Mouse (Mus musculus) liver, embryonic 14.5 days (tissue): ENCODE results near the gene Ap5s1.

Source experiments
- CTCF ChIP-seq: IDR thresholded peaks from 2 replicates; pipeline ENCODE4 v1.5.1; 2016; ENCODE audit warnings: antibody characterized with exemption, low read depth, control low read depth
- EP300 ChIP-seq: IDR thresholded peaks from 2 replicates; pipeline ENCODE4 v1.6.1; 2016; ENCODE audit warnings: antibody characterized with exemption, low read depth

DNA sequence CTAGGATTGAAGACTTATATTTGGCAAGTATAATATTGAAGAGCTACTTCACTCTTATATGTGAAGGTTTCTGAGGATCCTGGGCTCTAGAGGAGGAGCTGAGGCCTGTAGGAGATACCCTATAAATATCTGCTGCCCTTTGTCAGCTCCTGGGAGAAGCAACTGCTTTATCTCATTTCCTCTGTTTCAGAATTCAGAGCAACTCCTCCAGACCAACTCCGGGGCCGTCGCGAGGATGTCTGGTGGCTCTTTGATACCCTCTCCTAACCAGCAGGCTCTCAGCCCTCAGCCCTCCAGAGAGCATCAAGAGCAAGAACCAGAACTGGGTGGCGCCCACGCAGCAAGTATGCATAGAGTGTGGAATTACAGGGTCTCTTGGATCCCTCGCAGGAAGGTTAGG, 36.1 kb downstream of the Ap5s1 start:
- TF ChIP-seq CTCF (no peak), EP300 (no peak)
